Mouse (Mus musculus) hindbrain, embryonic 16.5 days (tissue): ENCODE data around the gene Akap10. TPM values are rescaled to one million over a fixed set of nuclear protein-coding genes. Genes with fewer than 3 reads are reported as not detected.
"Not testable (repeated sequence)": the region's sequence is repeated elsewhere in the genome, so short reads cannot be mapped to it uniquely, and the experiment has no call there.

Source experiments
- ATAC-seq: fragments of 200-750 bp; cut with Nextera tagmentation; 2 replicates; pipeline ENCODE4 v1.8.0; 2017; ENCODE audit warnings: moderate TSS enrichment, moderate library complexity
- H3K27ac ChIP-seq: fragments of 300-500 bp; sonication (generic); 2 replicates; pipeline ENCODE4 v1.5.1; 2014; ENCODE audit warnings: low read depth, mild to moderate bottlenecking, control low read depth, low read length, moderate library complexity
- H3K27me3 ChIP-seq: fragments of 300-500 bp; sonication (generic); replicated peaks from 2 replicates; pipeline ENCODE4 v1.6.1; 2014; ENCODE audit warnings: low read length; ENCODE audit not compliant: control insufficient read depth, insufficient read depth
- H3K36me3 ChIP-seq: fragments of 300-500 bp; sonication (generic); 2 replicates; pipeline ENCODE4 v1.6.1; 2014; ENCODE audit warnings: mild to moderate bottlenecking, low read length, moderate library complexity, mixed read lengths; ENCODE audit not compliant: control insufficient read depth, insufficient read depth
- H3K4me1 ChIP-seq: fragments of 300-500 bp; sonication (generic); 2 replicates; pipeline ENCODE4 v1.6.1; 2014; ENCODE audit warnings: low read depth, low read length; ENCODE audit not compliant: control insufficient read depth, insufficient read depth
- H3K4me2 ChIP-seq: fragments of 300-500 bp; sonication (generic); 2 replicates; pipeline ENCODE4 v1.6.1; 2014; ENCODE audit warnings: mild to moderate bottlenecking, low read length, control low read depth, moderate library complexity
- H3K4me3 ChIP-seq: fragments of 300-500 bp; sonication (generic); 2 replicates; pipeline ENCODE4 v1.5.1; 2014; ENCODE audit warnings: mild to moderate bottlenecking, low read length, control low read depth, moderate library complexity
- H3K9ac ChIP-seq: fragments of 300-500 bp; sonication (generic); 2 replicates; pipeline ENCODE4 v1.6.1; 2014; ENCODE audit warnings: low read depth, mild to moderate bottlenecking, control low read depth, low read length, moderate library complexity
- H3K9me3 ChIP-seq: fragments of 300-500 bp; sonication (generic); 2 replicates; pipeline ENCODE4 v1.6.1; 2014; ENCODE audit warnings: mild to moderate bottlenecking, low read length, moderate library complexity; ENCODE audit not compliant: control insufficient read depth
- WGBS: fragments of 180-500 bp; shearing (Covaris S2); extraction: QIAGEN DNeasy Blood & Tissue Kit; methylation state at CpG from one replicate; pipeline ENCODE4 v1.1.7; 2014; 5-methylcytosine and 5-hydroxymethylcytosine counted together
- polyA plus RNA-seq: library from polyadenylated mRNA; unstranded; fragments of >200 nt; fragmentation: Nextera tagmentation; extraction: Ambion mirVana; gene quantifications from 2 replicates; pipeline ENCODE4 v1.2.1, GENCODE M21; 2015

The Akap10 gene
- polyA plus RNA-seq, 1 experiment from 2014 or later, result 9.7 TPM

GRCm38 (mm10) chr11:61853659-61854058, 76.4 kb downstream of the Akap10 start:
- no peak for ATAC-seq
- Histone ChIP-seq H3K4me1 (peaks cover 18% of the 10 kb centered on the region), H3K27ac (peak overlapping the region; percentile 92), H3K4me2 (peak overlapping the region; percentile 83), H3K9ac (peak overlapping the region; percentile 99), H3K36me3 (no peaks in the 10 kb centered on the region), H3K4me3 (peak overlapping the region; percentile 98), H3K9me3 (no peaks in the 10 kb centered on the region), H3K27me3 (no peaks in the 10 kb centered on the region)
- WGBS, result 9% methylated on average over 5 of the region's 5 CpGs

GRCm38 (mm10) chr11:61852916-61853315, 77.1 kb downstream of the Akap10 start:
- no peak for ATAC-seq
- H3K4me3 ChIP-seq, result no peak overlapping the region; the same call in 1 of the 2 replicates
- H3K4me2 ChIP-seq, result peak overlapping the region; percentile 39
- H3K9ac ChIP-seq, result no peak overlapping the region
- no peaks in the 10 kb centered on the region for H3K36me3 ChIP-seq
- peaks cover 18% of the 10 kb centered on the region for H3K4me1 ChIP-seq
- H3K9me3 ChIP-seq, result no peaks in the 10 kb centered on the region
- H3K27me3 ChIP-seq, result no peaks in the 10 kb centered on the region
- H3K27ac ChIP-seq, result no peak overlapping the region

- no peak overlapping the region for H3K4me2 ChIP-seq
- WGBS, result 87% methylated on average over 3 of the region's 3 CpGs
Observed at GRCm38 (mm10) chr11:61851195-61851594, 78.9 kb downstream of the Akap10 start.

DNA sequence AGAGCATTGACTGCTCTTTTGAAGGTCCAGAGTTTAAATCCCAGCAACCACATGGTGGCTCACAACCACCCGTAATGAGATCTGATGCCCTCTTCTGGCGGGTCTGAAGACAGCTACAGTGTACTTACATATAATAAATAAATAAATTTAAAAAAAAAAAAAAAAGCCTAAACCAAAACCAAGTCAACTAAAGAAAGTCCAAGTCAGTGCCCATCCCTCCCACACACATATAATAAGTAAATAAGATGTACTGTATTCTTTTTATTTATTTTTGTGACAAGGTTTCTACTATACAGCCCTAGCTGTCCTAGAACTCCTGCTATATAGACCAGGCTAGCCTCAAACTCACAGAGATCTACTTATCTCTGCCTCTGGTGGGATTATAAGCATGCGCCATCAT, 89.4 kb downstream of the Akap10 start:
- not testable (repeated sequence) for H3K27me3 ChIP-seq, H3K4me1 ChIP-seq, H3K27ac ChIP-seq, H3K9me3 ChIP-seq, H3K4me2 ChIP-seq, H3K4me3 ChIP-seq, H3K9ac ChIP-seq, ATAC-seq
- 80% methylated on average over 3 of the region's 3 CpGs for WGBS
- H3K36me3 ChIP-seq, result peaks cover 10% of the 10 kb centered on the region; the same call in 1 of the 2 replicates

More at GRCm38 (mm10) chr11:61851195-61851594, 78.9 kb downstream of the Akap10 start:
- ATAC-seq, result no peak
- no peak overlapping the region for H3K4me3 ChIP-seq
- peaks cover 18% of the 10 kb centered on the region for H3K4me1 ChIP-seq
- H3K27me3 ChIP-seq, result no peaks in the 10 kb centered on the region
- H3K9me3 ChIP-seq, result no peaks in the 10 kb centered on the region
- no peaks in the 10 kb centered on the region for H3K36me3 ChIP-seq
- H3K27ac ChIP-seq, result no peak overlapping the region
- H3K9ac ChIP-seq, result no peak overlapping the region

DNA sequence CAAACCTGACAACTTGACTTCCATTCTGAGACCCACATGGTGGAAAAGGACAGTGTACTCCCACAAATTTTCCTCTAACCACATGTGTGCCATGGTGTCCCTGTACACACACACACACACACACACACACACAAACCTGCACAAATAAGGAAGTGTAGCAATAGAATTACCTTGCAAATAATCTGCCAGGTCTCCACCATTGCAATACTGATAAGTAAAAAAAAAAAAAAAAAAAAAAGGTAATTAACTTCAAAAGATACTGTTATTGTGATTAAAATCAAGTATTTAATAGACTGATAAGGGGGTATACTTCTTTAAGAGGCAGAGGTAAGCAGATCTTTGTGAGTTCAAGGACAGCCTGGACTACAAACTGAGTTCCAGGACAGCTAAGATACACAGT, 90.1 kb downstream of the Akap10 start:
- H3K27me3 ChIP-seq, result no peaks in the 10 kb centered on the region
- no peak for ATAC-seq
- no peak overlapping the region for H3K9ac ChIP-seq
- H3K4me3 ChIP-seq, result no peak overlapping the region
- H3K27ac ChIP-seq, result no peak overlapping the region
- H3K4me2 ChIP-seq, result no peak overlapping the region
- no peaks in the 10 kb centered on the region for H3K4me1 ChIP-seq
- H3K36me3 ChIP-seq, result peaks cover 10% of the 10 kb centered on the region; the same call in 1 of the 2 replicates
- H3K9me3 ChIP-seq, result no peaks in the 10 kb centered on the region

DNA sequence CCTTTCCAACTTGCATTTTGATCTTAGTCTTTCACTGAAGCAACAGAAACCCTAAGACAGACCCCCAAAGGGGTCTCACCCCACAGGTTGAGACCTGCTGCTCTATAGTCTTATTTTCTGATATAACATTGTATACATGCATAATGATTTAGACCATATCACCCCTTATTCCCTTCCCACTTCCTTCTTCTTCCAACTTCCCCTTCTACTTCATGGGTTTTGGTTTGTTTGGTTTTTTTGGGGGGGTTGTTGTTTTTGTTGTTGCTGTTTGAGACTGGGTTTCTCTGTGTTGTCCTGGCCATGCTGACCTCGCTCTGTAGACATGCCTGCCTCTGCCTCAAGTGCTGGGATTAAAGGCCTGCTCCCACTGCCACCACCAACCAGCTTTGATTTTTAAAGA, 90.9 kb downstream of the Akap10 start:
- H3K9ac ChIP-seq, result no peak overlapping the region
- H3K27me3 ChIP-seq, result no peaks in the 10 kb centered on the region
- WGBS, result 91% methylated on average over 1 of the region's 1 CpGs
- H3K36me3 ChIP-seq, result peaks cover 15% of the 10 kb centered on the region
- H3K4me1 ChIP-seq, result no peaks in the 10 kb centered on the region
- no peak for ATAC-seq
- H3K4me3 ChIP-seq, result no peak overlapping the region
- H3K9me3 ChIP-seq, result no peaks in the 10 kb centered on the region
- H3K27ac ChIP-seq, result no peak overlapping the region
- no peak overlapping the region for H3K4me2 ChIP-seq

Other genes with a start within 250 kb of the Akap10 start
- 0.12 and 0.18 TPM in 2 replicates for gene Fam83g, start 246.2 kb downstream of the Akap10 start, polyA plus RNA-seq
- gene Slc5a10, start 209.4 kb downstream of the Akap10 start, polyA plus RNA-seq, result not detected in 2 replicates
- gene Prpsap2, start 168.2 kb downstream of the Akap10 start, polyA plus RNA-seq, result 47.7 and 50.2 TPM in 2 replicates
- 31.1 and 39.5 TPM in 2 replicates for gene Ulk2, start 75.2 kb downstream of the Akap10 start, polyA plus RNA-seq
- gene Specc1, start 26.5 kb upstream of the Akap10 start, polyA plus RNA-seq, result 12.3 and 14.3 TPM in 2 replicates